Mouse (Mus musculus) limb, embryonic 12.5 days (tissue): ENCODE results near the gene 4932438H23Rik. TPM values are rescaled to one million over a fixed set of nuclear protein-coding genes. Genes with fewer than 3 reads are reported as not detected.

Source experiments
- ATAC-seq: fragments of 200-750 bp; cut with Nextera tagmentation; 2 replicates; pipeline ENCODE4 v1.8.0; 2017; ENCODE audit warnings: low read depth, moderate TSS enrichment; ENCODE audit not compliant: insufficient number of reproducible peaks, insufficient read depth, low FRiP score, low TSS enrichment
- H3K27ac ChIP-seq: fragments of 300-500 bp; sonication (generic); 2 replicates; pipeline ENCODE4 v1.5.1; 2016; ENCODE audit warnings: mild to moderate bottlenecking, moderate library complexity
- H3K27me3 ChIP-seq: fragments of 300-500 bp; sonication (generic); 2 replicates; pipeline ENCODE4 v1.6.1; 2016; ENCODE audit warnings: mild to moderate bottlenecking, moderate library complexity
- H3K36me3 ChIP-seq: fragments of 300-500 bp; sonication (generic); 2 replicates; pipeline ENCODE4 v1.6.1; 2016; ENCODE audit warnings: mild to moderate bottlenecking, moderate library complexity
- H3K4me1 ChIP-seq: fragments of 300-500 bp; sonication (generic); replicated peaks from 2 replicates; pipeline ENCODE4 v1.6.1; 2016
- H3K4me2 ChIP-seq: fragments of 300-500 bp; sonication (generic); 2 replicates; pipeline ENCODE4 v1.6.1; 2016; ENCODE audit warnings: mild to moderate bottlenecking, moderate library complexity
- H3K4me3 ChIP-seq: fragments of 300-500 bp; sonication (generic); replicated peaks from 2 replicates; pipeline ENCODE4 v1.5.1; 2016; ENCODE audit warnings: mild to moderate bottlenecking
- H3K9ac ChIP-seq: fragments of 300-500 bp; sonication (generic); replicated peaks from 2 replicates; pipeline ENCODE4 v1.6.1; 2016; ENCODE audit warnings: mild to moderate bottlenecking, moderate library complexity
- H3K9me3 ChIP-seq: fragments of 300-500 bp; sonication (generic); 2 replicates; pipeline ENCODE4 v1.6.1; 2016; ENCODE audit warnings: mild to moderate bottlenecking, moderate library complexity
- WGBS: fragments of 180-500 bp; shearing (Covaris S2); methylation state at CpG from one replicate; pipeline ENCODE4 v1.1.7; 2016; 5-methylcytosine and 5-hydroxymethylcytosine counted together
- polyA plus RNA-seq: library from polyadenylated mRNA; unstranded; fragments of >200 nt; fragmentation: Nextera tagmentation; extraction: Ambion mirVana; gene quantifications from 2 replicates; pipeline ENCODE4 v1.2.1, GENCODE M21; 2016

Gene 4932438H23Rik
- polyA plus RNA-seq, 1 experiment from 2014 or later: not detected

- ATAC-seq: no peak
- H3K9ac ChIP-seq: no peak overlapping the region
- WGBS: 73% methylated on average over 16 of the region's 16 CpGs
- no peak overlapping the region for H3K4me2 ChIP-seq
- H3K4me1 ChIP-seq: no peaks in the 10 kb centered on the region
- H3K36me3 ChIP-seq: no peaks in the 10 kb centered on the region
- H3K9me3 ChIP-seq: no peaks in the 10 kb centered on the region
- no peak overlapping the region for H3K4me3 ChIP-seq
- no peak overlapping the region for H3K27ac ChIP-seq
- peaks cover 7% of the 10 kb centered on the region; the same call in 1 of the 2 replicates for H3K27me3 ChIP-seq
Measured at GRCm38 (mm10) chr16:91099444-91100065, 4.6 kb upstream of the 4932438H23Rik start.

- WGBS: 90% methylated on average over 11 of the region's 11 CpGs
- Histone ChIP-seq H3K9me3 (no peaks in the 10 kb centered on the region), H3K27ac (no peak overlapping the region), H3K36me3 (no peaks in the 10 kb centered on the region), H3K27me3 (no peaks in the 10 kb centered on the region; the same call in 1 of the 2 replicates), H3K4me1 (no peaks in the 10 kb centered on the region), H3K9ac (no peak overlapping the region), H3K4me2 (no peak overlapping the region), H3K4me3 (no peak overlapping the region)
- ATAC-seq: no peak
Measured at GRCm38 (mm10) chr16:91097858-91098257, 2.9 kb upstream of the 4932438H23Rik start.

GRCm38 (mm10) chr16:91096984-91097506 is 2.1 kb upstream of the 4932438H23Rik start:
- Histone ChIP-seq H3K4me2 (no peak overlapping the region), H3K9me3 (no peaks in the 10 kb centered on the region), H3K4me1 (no peaks in the 10 kb centered on the region), H3K27ac (no peak overlapping the region), H3K4me3 (no peak overlapping the region), H3K9ac (no peak overlapping the region), H3K27me3 (no peaks in the 10 kb centered on the region; the same call in 1 of the 2 replicates), H3K36me3 (no peaks in the 10 kb centered on the region)
- WGBS: 64% methylated on average over 4 of the region's 4 CpGs
- ATAC-seq: no peak

- ATAC-seq: no peak
- Histone ChIP-seq H3K4me3 (no peak overlapping the region), H3K9ac (no peak overlapping the region), H3K4me1 (no peaks in the 10 kb centered on the region), H3K9me3 (no peaks in the 10 kb centered on the region), H3K36me3 (no peaks in the 10 kb centered on the region), H3K27ac (no peak overlapping the region), H3K27me3 (no peaks in the 10 kb centered on the region; the same call in 1 of the 2 replicates), H3K4me2 (no peak overlapping the region)
- whole genome bisulfite sequencing: 91% methylated on average over 2 of the region's 2 CpGs
Measured at GRCm38 (mm10) chr16:91096016-91096415, 1.1 kb upstream of the 4932438H23Rik start.

- 74% methylated on average over 4 of the region's 4 CpGs for WGBS
- peaks cover 15% of the 10 kb centered on the region for H3K27me3 ChIP-seq
- no peaks in the 10 kb centered on the region for H3K36me3 ChIP-seq
- H3K27ac ChIP-seq: no peak overlapping the region
- no peaks in the 10 kb centered on the region for H3K9me3 ChIP-seq
- no peak overlapping the region for H3K9ac ChIP-seq
- H3K4me1 ChIP-seq: peaks cover 8% of the 10 kb centered on the region; the same call in 1 of the 2 replicates
- no peak overlapping the region for H3K4me3 ChIP-seq
- no peak for ATAC-seq
- H3K4me2 ChIP-seq: no peak overlapping the region
Measured at GRCm38 (mm10) chr16:91086642-91087306, 8.1 kb downstream of the 4932438H23Rik start.

- peaks cover 15% of the 10 kb centered on the region for H3K27me3 ChIP-seq
- WGBS: 66% methylated on average over 17 of the region's 17 CpGs
Measured at GRCm38 (mm10) chr16:91085239-91085825, 9.6 kb downstream of the 4932438H23Rik start.

GRCm38 (mm10) chr16:91084307-91085238 is 10.3 kb downstream of the 4932438H23Rik start:
- no peaks in the 10 kb centered on the region for H3K36me3 ChIP-seq
- H3K4me1 ChIP-seq: peaks cover 8% of the 10 kb centered on the region; the same call in 1 of the 2 replicates
- H3K27ac ChIP-seq: no peak overlapping the region
- no peaks in the 10 kb centered on the region for H3K9me3 ChIP-seq
- peaks cover 15% of the 10 kb centered on the region for H3K27me3 ChIP-seq
- WGBS: 83% methylated on average over 21 of the region's 21 CpGs
- H3K4me3 ChIP-seq: no peak overlapping the region
- no peak overlapping the region for H3K9ac ChIP-seq
- no peak for ATAC-seq
- no peak overlapping the region for H3K4me2 ChIP-seq

More at GRCm38 (mm10) chr16:91085239-91085825, 9.6 kb downstream of the 4932438H23Rik start:
- Histone ChIP-seq H3K4me3 (no peak overlapping the region), H3K36me3 (no peaks in the 10 kb centered on the region), H3K9ac (no peak overlapping the region), H3K27ac (no peak overlapping the region), H3K9me3 (no peaks in the 10 kb centered on the region), H3K4me1 (peaks cover 8% of the 10 kb centered on the region; the same call in 1 of the 2 replicates), H3K4me2 (no peak overlapping the region)
- ATAC-seq: no peak

GRCm38 (mm10) chr16:91083002-91083646 is 11.8 kb downstream of the 4932438H23Rik start:
- Histone ChIP-seq H3K36me3 (no peaks in the 10 kb centered on the region), H3K27me3 (peaks cover 15% of the 10 kb centered on the region)

GRCm38 (mm10) chr16:91081508-91081907 is 13.4 kb downstream of the 4932438H23Rik start:
- Histone ChIP-seq H3K27ac (no peak overlapping the region), H3K9ac (no peak overlapping the region), H3K4me3 (no peak overlapping the region), H3K27me3 (peaks cover 12% of the 10 kb centered on the region), H3K4me2 (no peak overlapping the region), H3K9me3 (peaks cover 6% of the 10 kb centered on the region), H3K4me1 (peaks cover 8% of the 10 kb centered on the region; the same call in 1 of the 2 replicates), H3K36me3 (no peaks in the 10 kb centered on the region)
- ATAC-seq: no peak
- 23% methylated on average over 10 of the region's 12 CpGs for WGBS

More at GRCm38 (mm10) chr16:91083002-91083646, 11.8 kb downstream of the 4932438H23Rik start:
- H3K9me3 ChIP-seq: peaks cover 3% of the 10 kb centered on the region
- peaks cover 8% of the 10 kb centered on the region; the same call in 1 of the 2 replicates for H3K4me1 ChIP-seq
- no peak overlapping the region for H3K27ac ChIP-seq
- no peak for ATAC-seq
- no peak overlapping the region for H3K9ac ChIP-seq
- H3K4me3 ChIP-seq: no peak overlapping the region
- 84% methylated on average over 4 of the region's 4 CpGs for WGBS
- no peak overlapping the region for H3K4me2 ChIP-seq

GRCm38 (mm10) chr16:91076180-91076579 is 18.7 kb downstream of the 4932438H23Rik start:
- H3K36me3 ChIP-seq: no peaks in the 10 kb centered on the region
- peaks cover 6% of the 10 kb centered on the region for H3K9me3 ChIP-seq
- no peak overlapping the region for H3K27ac ChIP-seq
- no peak overlapping the region for H3K4me3 ChIP-seq
- 74% methylated on average over 5 of the region's 5 CpGs for WGBS
- no peak overlapping the region for H3K4me2 ChIP-seq
- no peaks in the 10 kb centered on the region for H3K4me1 ChIP-seq
- peaks cover under 1% of the 10 kb centered on the region; the same call in 1 of the 2 replicates for H3K27me3 ChIP-seq
- no peak overlapping the region for H3K9ac ChIP-seq
- no peak for ATAC-seq
